Comparison of ENCODE assay signal across 21 mouse cellular contexts in genomic region chr5:90894231-90894630, GRCm38 (mm10). TPM values are rescaled to one million over a fixed set of nuclear protein-coding genes. Genes with fewer than 3 reads are reported as not detected.
"Had no signal": no experiment of that assay in that cellular context is flagged by ENCODE, and none has a peak within 500 bp of the region (broad histone marks: within the 10 kb centered on the region; RNA-seq: fewer than 3 reads in every experiment).

No protein-coding gene starts in this region.

- H3K27ac ChIP-seq: neural tube, embryonic 13.5 days; neural tube, embryonic 15.5 days; stomach, embryonic 15.5 days; stomach, postnatal 0 days had no signal

- H3K27me3 ChIP-seq: neural tube, embryonic 15.5 days; stomach, embryonic 15.5 days had no signal

- H3K9ac ChIP-seq: neural tube, embryonic 13.5 days; neural tube, embryonic 15.5 days; stomach, embryonic 15.5 days had no signal

- H3K4me3 ChIP-seq: neural tube, embryonic 13.5 days; neural tube, embryonic 15.5 days; stomach, embryonic 15.5 days had no signal

- H3K36me3 ChIP-seq: neural tube, embryonic 13.5 days; neural tube, embryonic 15.5 days; stomach, embryonic 15.5 days had no signal

- DNase-seq: retina, postnatal 1 day; right cerebral cortex, adult 18-20 months; right cerebral cortex, postnatal 14 days; right cerebral cortex, postnatal 25 days; right cerebral cortex, postnatal 4 days; spleen, adult 18-20 months; thymus, adult 18-20 months; thymus, adult 2 months; thymus, postnatal 14 days; thymus, postnatal 25 days; thymus, postnatal 36 days; thymus, postnatal 4 days had no signal

RNA-seq across cellular contexts. Expression of gene Cxcl1, which starts 3.2 kb away (rescaled TPM):
- total RNA-seq: neutrophil, adult 5-6 weeks had no signal
- polyA plus RNA-seq: neural tube, embryonic 13.5 days; neural tube, embryonic 14.5 days had no signal

RNA-seq across cellular contexts. Expression of gene Cxcl2, which starts 9.4 kb away (rescaled TPM):
- polyA plus RNA-seq: neural tube, embryonic 13.5 days; neural tube, embryonic 14.5 days; neural tube, embryonic 15.5 days; stomach, embryonic 14.5 days; stomach, embryonic 15.5 days; stomach, embryonic 16.5 days; testis, adult 2 months had no signal
